Mouse (Mus musculus) thymus, postnatal 10 days (tissue): ENCODE measurements around the gene Mylip.
A peak's percentile ranks its signal among the peaks of the same experiment; 100 is the strongest.

ENCODE experiments used
- DNase-seq, 2 experiments: peaks; one replicate each; pipeline ENCODE4 v3.0.0; 2021; ENCODE audit warnings: low spot score in 2 of 2

The Mylip gene

DNA sequence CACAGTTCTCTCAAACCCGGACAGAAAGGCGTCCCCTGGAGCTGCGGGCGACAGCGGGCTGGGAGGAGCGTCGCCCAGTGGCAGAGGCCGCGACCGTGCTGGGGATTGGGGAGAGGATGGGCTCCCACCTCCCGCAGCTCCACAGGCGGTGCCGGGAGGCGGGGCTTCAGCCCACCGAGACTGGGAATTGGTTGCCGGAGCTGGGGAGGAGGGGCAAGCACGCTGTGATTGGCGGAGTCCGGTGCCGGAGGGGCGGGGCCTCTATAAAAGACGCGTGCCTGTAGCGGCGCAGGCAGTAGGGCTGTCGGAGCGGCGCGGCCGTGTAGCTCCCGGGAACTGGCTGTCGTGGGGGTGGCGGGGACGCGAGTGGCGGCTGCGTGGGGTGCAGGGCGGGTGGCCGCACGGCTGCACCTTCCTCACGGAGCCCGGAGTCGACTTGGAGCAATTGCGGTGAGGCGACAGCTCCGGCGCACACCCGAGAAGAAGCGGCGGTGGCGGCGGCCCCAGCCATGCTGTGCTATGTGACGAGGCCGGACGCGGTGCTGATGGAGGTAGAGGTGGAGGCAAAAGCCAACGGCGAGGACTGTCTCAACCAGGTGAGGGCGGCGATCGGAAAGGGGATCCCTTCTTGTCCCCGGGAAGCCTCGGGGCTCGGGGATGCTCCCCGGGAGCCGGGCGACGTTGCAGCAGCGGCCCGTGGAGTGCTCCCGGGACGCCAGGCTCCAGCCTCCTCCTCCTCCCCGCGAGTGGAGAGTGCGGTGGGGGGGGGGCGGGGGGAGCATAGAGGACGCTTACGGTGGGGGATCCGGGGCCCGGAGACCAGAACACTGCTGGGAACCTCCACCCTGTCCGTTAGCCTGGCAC lies at the start of gene Mylip:
Mylip (plus strand) TSS at position 295 of the 864 bp plus-strand sequence.
- DNase-seq, result peak; percentile 99

DNA sequence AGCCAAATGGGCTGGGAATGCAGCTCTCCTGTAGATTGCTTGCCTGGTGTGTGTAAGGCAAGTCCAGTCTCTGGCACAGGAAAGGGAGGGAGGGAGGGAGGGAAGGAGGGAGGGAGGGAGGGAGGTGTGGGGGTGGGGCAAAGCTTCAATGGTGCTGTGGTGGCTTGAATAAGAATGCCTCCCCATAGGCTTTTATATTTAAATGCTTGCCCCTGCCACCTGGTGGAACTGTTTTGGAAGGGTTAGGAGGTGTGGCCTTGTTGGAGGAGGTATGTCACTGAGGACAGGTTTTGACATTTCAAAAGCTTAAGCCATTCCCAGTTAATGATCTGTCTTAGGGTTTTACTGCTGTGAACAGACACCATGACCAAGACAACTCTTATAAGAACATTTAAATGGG lies 47.6 kb upstream of the Mylip start:
- no peak for DNase-seq

DNA sequence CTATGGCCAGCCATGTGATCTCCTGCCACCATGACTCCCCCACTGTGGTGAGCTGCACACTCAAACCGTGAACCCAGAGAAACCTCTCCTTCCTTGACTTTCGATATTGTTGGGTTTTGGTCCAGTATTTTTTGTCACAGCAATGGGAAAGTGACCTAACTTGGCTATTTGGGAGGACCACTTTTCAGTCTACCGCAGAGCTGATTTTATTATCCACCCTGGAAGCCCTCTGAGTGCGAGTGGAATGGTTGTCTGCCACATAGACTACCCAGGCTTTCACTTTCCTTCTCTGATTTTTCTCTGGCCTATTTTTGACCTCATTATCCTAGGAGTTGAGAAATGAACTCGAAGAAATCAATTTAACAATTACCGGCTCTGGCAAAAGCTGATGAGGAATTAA lies 46.0 kb upstream of the Mylip start:
- no peak for DNase-seq

DNA sequence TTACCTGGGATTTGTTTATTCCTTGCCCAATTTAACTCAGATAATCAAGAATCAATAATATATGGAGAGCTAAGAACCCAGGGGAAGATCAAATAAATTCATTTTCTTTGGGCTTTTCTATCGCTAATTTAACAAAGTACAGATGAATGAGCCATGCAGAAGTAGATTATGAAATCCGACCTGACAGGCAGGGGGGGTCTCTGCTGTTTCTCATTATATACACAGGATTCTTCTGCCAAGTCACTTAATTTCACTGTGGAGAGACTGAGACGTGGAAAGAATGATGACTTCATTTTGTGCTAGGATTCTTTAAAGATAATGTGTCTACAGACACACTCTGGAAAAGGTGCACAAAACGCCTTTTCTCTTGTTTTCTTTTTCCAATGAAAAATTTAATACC lies 45.6 kb upstream of the Mylip start:
- DNase-seq, result no peak

DNA sequence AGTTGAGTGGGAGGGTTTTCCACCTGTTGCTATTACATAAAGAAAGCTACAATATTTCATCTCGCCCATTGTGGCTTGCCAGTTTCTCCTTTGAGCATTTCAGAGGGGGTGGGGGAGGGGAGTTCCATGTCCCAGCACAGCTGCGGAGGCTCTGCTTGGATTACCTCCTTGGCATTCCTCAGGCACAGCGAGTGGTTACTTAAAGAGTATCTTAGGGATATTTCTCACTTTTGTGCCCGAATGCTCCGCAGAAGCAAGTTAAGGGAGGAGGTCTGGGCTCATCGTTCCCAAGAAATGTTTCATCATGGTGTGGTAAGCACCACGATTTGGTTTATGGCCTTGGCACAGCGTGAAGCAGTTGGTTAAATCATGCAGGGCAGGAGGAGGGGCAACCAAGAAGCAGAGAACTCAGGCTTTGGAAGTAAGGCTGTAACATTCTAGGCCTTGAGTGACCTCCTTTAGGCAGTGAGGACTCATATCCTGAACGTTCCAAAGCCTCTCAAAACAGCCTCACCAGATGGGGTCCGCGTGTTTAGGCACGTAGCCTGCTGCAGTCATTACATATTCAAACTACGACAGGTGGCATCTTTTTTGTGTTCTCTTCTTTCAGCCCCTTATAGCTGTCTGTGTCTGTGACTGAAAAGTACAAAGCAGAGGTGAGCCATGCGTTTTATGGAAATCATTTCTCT lies 43.9 kb upstream of the Mylip start:
- no peak for DNase-seq

DNA sequence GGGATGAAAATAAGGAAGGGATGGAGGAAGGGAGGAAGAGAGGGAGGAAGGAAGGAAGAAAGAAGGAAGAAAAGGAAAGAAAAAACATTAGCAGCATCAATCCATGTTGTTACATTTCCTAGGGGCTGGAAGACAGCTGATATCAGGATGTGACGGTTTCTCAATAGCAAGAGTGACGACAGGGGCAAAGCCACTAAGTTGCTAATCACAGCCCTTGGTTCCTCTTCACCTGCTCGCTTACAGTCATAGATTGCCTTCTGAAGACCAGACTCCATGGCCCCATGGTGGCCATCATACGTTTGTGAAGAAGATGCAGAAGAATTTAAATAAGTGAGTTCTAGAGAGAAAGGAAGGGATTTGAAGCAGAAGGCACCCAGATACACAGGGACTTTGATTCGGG lies 38.1 kb upstream of the Mylip start:
- DNase-seq, result no peak

DNA sequence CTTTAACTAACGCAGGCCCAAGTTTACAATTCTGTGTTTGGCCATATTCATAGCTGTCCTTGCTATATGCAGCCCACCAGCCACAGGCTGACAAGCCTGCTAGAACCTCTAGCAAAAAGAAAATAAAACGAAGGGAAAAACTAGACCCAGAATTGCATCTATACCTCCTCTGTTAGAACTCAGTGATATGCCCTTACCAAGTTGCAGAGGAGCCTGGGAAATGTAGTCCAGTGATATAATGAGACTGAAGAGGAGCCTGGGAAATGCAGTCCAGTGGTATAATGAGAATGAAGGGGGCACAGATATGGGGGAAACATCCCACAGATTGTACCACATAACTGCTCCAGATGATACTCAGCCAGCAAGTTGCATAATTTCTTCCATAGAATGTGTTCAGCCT lies 34.7 kb upstream of the Mylip start:
- DNase-seq, result no peak

DNA sequence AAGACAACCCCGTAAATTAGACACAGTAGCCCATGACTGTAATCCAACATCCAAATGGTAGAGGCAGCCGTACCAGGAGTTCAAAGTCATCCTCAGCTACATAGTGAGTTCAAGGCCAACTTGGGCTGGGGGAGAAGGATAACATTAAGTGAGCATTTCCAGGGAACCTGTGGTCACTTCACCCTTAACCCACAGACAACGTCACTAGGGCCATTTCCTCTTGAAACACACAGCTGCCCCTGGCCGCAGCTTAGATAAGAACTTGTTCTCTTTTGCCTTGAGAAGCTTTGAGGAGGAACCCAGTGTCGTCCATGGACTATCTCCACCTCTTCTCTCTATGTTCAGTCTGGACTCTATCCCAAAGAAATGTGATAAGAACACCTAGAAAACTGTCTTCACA lies 31.3 kb upstream of the Mylip start:
- DNase-seq, result no peak

DNA sequence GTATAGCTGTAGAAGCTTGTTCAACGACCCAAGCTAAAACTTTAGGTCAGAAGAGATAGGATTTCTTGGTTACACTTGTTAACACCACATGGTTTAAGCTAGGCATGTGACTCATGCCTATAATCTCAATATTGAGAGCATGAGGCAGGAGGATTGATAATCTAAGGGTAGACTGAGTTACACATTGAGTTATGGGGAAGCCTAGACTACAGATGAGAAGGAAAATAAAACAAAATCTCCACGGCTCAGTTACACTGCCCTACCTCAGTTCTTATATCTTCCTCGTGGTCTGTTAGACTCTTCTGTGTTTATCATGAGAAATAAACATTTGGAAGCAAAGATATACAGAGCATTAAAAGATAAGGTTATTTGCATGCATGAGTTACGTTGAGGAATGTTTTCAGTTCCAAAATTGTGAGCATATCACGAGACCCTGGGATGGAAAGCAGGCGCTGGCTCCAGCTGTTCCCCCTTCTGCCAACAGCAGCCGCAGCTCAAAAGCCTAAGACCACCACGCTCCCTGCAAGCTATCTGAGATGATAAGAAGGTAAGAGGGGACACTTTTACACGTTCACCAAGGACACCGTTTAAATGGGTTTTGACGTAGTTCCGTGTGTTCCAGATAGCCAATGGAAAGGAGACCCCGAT lies 30.7 kb upstream of the Mylip start:
- DNase-seq, result no peak

DNA sequence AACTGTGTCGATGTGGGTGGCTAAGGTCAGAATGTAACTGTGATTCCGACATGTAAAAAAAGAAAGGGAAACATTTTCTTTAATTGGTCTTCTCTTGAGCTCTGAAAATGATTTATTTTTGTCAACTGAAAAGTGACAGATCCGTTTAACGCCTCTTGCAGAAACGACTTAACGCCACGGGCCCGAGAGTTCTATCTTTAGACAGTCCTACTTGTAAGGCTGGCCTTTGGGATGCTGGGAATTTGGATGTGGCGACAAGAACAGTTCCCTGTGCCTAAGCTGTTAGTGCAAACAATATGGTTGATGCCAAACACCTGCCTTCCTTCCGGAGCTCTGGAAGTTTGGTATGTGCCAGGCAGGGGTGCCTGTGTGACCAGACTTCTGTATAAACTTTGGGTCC lies 23.8 kb upstream of the Mylip start:
- no peak for DNase-seq

DNA sequence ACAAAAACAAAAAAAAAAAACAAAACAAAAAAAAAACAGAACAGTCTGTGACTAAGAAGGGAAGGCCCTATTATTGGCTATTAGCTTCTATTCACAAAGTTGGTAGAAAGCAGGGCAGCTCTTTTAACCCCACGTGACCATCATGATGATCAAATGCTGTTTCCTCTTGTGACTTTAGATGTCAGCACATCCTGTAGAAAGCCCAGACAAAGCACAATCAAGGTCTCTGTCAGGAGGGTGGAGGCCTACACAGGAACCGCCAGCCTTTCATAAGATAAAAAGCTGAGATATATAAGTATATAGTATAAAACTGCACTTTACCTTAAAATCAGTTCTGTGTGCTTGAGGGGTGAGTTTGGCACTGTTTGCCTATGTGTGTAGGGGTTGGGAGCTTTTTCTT lies 17.9 kb upstream of the Mylip start:
- peak in 1 of 2 experiments; percentile 25 for DNase-seq

DNA sequence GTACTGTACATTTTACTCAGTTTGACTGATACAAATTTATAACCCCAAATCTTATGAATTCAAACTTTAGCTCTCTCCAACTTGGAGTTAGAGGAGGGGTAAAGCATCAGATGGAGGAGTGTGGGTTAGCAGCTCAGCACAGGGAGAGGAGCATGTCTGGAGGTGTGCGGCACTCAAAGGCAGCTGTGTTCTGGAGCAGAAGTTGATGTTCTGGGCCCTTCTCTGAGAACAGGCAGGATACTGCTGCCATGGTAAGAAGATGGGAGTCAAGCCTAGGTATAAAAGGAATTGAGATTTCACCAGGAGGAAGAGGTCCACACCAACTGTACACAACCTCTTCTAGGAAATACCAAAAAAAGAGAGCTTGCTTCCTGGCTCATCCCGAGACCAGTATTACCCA lies 17.1 kb upstream of the Mylip start:
- DNase-seq, result no peak

DNA sequence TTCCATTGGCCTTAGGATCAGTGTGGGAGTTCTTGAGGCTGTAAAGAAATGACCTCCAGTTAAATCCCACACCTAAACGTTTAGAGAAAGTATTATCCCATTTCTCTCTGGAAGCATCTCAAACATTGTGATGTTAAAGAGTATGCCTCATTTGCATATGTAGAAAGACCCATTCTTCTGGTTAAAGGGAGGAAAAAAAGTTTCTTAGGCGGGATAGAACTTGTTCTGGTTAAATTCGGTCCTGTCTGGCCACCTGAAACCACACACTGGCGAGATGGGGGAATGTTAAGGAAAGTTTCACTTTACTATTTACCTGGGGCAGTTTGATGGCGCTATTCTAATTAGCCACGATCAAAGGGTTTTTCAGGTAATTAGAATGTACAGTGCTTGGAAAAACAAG lies 14.7 kb upstream of the Mylip start:
- no peak for DNase-seq

DNA sequence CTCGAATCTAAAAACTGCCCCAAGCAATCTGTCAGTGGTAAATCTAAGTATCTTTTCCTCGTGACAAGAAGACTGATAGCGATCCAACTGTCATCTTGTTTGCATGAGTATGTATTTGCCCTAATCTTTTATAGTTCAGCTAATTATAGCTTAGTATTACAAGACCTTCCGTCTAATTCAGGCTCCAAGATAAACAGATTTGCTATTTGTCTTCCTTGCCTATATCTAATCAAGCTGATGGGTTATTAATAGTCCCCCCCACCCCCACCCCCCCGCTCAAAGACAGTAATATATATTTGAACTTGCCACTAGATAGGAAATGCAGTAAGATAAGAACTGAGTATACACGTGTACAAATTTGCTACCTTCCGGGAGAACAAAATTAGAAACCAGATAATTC lies 7.3 kb upstream of the Mylip start:
- DNase-seq, result no peak

DNA sequence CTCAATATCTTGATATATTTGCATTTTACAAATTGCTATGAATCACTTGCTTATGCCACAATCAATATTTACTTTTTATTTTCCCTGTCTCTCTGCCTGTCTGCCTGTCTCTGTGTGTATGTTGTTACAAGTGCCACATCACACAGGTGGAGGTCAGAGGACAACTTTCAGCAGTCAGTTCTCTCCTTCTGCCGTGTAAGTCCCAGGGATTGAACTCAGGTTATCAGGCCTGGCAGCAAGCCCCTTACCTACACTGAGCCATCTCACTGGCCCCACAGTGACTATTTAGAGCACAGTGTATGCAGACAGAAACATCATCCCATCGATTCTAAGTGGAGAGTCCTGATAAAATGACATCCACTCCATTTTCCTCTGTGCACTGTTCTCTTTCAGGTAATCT lies 4.9 kb upstream of the Mylip start:
- DNase-seq, result no peak

DNA sequence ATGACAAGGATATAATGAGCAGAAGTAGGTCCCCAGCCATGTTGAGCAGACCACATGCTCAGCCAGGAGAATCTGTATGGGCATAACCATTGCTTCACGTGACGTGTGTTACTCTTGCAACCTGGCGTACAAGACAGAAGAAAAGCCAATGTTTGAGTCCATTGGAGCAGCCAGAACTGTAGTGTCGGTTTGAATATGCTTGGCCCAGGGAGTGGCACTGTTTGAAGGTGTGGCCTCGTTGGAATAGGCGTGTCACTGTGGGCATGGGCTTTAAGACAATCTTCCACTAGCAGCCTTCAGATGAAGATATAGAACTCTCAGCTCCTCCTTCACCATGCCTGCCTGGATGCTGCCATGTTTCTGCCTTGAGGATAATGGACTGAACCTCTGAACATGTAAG lies 4.0 kb upstream of the Mylip start:
- no peak for DNase-seq

DNA sequence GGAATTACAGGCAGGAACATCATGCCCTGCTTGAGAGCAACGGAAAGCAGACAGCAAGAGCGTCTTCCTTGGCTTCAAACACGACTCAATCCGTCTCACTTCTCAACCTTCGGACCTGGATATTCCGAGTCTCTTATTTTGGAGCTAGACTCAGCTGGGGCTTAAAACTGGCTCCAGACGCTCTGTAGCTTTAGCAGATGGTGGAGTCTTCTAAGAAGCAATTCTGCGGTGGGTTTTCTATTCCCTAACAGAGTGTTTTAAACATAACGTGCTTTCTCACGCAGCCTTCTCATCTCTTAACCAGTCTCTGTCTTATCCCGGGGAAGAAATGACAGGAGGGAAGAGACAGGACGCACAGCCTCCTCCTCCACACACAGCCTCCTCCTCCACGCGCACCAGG lies 3.3 kb upstream of the Mylip start:
- no peak for DNase-seq

DNA sequence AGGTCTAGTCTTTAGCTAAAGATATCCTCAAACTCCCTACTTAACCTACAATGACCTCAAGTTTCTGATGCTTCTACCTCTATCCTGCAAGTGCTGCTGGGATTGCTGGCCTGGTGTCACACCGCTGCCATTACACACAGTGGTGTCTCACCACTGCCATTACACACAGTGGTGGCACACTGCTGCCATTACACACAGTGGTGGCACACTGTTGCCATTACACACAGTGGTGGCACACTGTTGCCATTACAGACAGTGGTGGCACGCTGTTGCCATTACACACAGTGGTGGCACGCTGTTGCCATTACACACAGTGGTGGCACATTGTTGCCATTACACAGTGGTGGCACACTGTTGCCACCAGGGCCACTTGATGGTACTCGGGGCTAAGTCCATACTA lies 2.3 kb upstream of the Mylip start:
- no peak for DNase-seq

DNA sequence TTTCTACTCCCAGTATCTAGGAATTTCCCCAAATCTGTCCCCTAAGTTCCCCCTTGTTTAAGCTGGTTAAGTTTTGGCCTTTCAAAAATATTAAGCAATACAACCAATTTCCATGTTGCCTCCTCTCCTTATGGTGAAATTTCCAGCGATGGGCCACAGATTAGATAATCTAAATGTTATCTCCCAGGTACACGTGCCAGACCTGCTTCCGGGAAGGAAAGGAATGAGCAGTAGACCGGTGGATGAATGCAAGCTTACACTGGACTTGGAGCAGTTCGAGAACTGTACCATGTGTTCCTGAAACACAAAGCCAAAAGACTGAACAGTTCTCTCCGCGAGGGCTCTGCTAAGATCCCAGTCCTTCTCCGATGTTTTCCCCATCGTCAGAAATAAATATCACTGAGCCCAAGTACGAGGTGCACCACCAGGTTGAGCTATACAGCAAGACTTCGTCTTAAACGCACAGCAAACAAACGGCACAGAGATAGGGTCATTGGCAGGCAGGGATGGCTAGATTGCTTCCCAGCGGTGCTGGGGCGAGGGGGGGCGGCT lies 1.2 kb upstream of the Mylip start:
- no peak for DNase-seq

DNA sequence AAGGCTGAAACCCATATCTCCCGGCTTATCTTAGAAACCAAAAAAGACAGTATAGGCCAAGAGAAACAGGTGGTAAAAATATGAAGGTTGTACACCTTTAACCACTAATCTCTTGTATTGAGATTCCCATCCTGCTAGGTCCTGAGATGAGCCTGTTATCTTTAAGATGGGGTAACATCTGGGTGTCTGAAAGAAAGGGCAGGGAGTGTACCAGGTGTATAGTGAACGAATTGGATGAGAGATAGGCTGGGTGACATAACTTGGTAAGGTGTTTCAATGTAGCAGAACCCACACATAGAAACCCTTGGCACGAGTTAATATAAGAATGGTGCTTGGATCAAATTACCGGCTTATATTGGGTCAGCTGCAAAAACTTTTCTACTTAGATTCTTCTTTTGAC lies 653 bp upstream of the Mylip start:
- DNase-seq, result no peak

DNA sequence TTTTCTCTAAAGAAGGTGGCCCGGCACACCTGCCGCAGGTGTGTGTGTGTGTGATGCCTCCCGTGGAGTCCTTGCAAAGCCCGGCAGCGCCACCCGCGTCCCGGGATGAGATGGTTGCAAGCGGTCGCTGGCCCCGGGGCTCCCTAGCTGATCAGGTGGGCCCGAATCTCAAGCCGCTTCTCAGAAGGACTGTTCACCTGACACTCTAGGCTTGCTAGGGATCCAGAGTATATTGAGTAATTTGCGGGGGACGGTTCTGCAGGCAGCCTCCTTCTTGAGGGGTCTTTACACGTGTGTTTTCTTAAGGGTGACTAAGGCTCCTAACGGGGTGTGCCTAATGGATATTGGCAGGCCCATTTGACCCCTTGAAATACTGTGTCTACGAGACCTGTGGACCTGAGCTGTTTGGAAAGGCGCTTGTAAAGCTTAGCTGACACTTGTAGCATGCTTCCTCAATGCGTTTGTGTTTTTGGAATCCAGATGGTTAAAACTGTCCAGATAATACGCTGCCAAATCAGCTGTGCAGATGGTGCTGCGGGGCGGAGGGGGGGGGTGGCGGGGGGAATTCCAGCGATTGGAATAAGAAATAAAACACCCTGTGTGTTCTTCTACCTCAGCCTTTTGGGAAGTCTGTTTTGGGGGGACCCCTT lies 895 bp downstream of the Mylip start:
- DNase-seq, result peak; percentile 50 to 55
